Mouse (Mus musculus): ENCODE measurements around the gene Rnd3. TPM values are rescaled to one million over a fixed set of nuclear protein-coding genes. Genes with fewer than 3 reads are reported as not detected.

Gene Rnd3
- polyA plus RNA-seq, 1 experiment from 2014 or later = 12.1 TPM

DNA sequence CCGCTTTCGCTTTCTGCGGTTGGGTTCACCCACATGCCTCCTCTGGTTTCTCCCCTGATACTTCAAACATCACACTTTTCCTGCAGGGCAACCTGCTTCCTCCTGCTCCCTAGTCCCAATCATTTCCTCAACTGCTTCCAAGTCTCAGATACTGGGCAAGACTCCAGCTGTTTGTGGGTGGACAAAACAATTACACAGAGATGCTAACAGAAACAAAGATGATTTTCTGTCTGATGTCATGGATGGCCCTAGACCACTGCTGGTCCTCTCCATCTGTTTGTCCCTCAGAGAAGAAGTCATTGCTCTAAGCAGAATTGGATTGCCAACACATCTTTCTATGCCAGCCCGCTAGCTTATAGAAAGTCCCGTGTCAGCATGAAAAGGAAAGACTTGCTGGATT, 26.4 kb upstream of the Rnd3 start:
- ATAC-seq = no peak
- H3K36me3 ChIP-seq (replicated peaks; ENCODE audit: insufficient read depth, low read length) = no peaks in the 10 kb centered on the region
- H3K9me3 ChIP-seq (ENCODE audit: low read length) = no peaks in the 10 kb centered on the region
- TF ChIP-seq EP300 (IDR thresholded peaks at IDR 0.05; ENCODE audit: low read depth) (no peak), CTCF (IDR thresholded peaks at IDR 0.05; ENCODE audit: low read depth) (no peak)
- H3K4me3 ChIP-seq (ENCODE audit: low read depth, low read length) = no peak overlapping the region
- H3K4me1 ChIP-seq (ENCODE audit: insufficient read depth) = peaks cover 3% of the 10 kb centered on the region; the same call in 1 of the 2 replicates
- no peak overlapping the region for H3K27ac ChIP-seq (ENCODE audit: low read depth)
- H3K27me3 ChIP-seq (ENCODE audit: insufficient read depth, low read length) = no peaks in the 10 kb centered on the region
- DNase-seq = no peak
- H3K9ac ChIP-seq (replicated peaks) = no peak overlapping the region
- WGBS (ENCODE audit: insufficient replicate concordance) = 74% methylated on average over 5 of the region's 5 CpGs
- no peak overlapping the region for H3K4me2 ChIP-seq (ENCODE audit: low read depth, low read length)

DNA sequence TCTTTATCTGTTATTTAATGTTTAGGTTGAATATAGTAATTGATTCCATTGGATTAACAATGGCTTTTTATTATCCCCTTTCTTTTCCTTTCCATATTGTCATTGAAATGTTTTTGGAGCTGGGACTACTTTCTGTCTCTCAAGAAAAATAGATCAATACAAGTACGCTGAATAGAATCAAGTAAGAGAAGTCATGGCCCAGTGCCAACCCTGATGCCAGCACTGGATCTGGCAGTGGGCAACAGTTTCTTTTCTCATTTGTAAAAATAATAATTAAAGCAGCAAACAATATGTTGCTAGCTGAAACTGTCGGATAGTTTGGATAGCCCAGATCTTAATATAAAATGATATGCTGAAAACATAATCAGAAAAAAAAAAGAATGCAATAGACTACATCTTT, 12.2 kb upstream of the Rnd3 start:
- H3K9ac ChIP-seq (replicated peaks) = no peak overlapping the region
- H3K4me2 ChIP-seq (ENCODE audit: low read depth, low read length) = no peak overlapping the region
- DNase-seq (no peak), ATAC-seq (no peak)
- no peak overlapping the region for H3K4me3 ChIP-seq (ENCODE audit: low read depth, low read length)
- H3K27me3 ChIP-seq (ENCODE audit: insufficient read depth, low read length) = no peaks in the 10 kb centered on the region
- TF ChIP-seq EP300 (IDR thresholded peaks at IDR 0.05; ENCODE audit: low read depth) = no peak
- TF ChIP-seq CTCF (IDR thresholded peaks at IDR 0.05; ENCODE audit: low read depth) = no peak
- H3K27ac ChIP-seq (ENCODE audit: low read depth) = no peak overlapping the region
- no peaks in the 10 kb centered on the region for H3K36me3 ChIP-seq (replicated peaks; ENCODE audit: insufficient read depth, low read length)
- H3K4me1 ChIP-seq (ENCODE audit: insufficient read depth) = no peaks in the 10 kb centered on the region
- H3K9me3 ChIP-seq (ENCODE audit: low read length) = no peaks in the 10 kb centered on the region
- 77% methylated on average over 2 of the region's 2 CpGs for WGBS (ENCODE audit: insufficient replicate concordance)

DNA sequence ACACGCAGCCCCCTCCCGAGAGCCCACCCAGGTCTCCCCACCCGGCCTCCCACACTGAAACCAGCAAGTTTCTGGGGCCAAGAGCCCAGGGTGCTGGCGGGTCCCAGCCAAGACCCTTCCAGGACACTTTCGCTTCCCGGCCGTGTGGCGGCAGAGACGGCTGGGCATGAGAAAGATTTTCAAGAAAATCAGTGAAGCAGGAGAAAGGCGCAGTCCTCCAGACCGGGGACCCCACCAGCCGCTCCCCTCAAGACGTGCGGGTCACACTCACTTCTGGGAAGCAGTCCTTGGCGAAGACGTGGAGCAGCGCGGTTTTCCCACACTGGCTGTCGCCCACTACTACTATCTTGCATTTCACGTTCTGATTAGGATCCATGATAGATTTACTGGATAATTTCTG, 457 bp downstream of the Rnd3 start:
- peak overlapping the region; percentile 75 for H3K4me2 ChIP-seq (ENCODE audit: low read depth, low read length)
- H3K9ac ChIP-seq (replicated peaks) = peak overlapping the region; percentile 79
- H3K9me3 ChIP-seq (ENCODE audit: low read length) = no peaks in the 10 kb centered on the region
- peaks cover 10% of the 10 kb centered on the region; the same call in 1 of the 2 replicates for H3K4me1 ChIP-seq (ENCODE audit: insufficient read depth)
- under 1% methylated on average over 20 of the region's 20 CpGs for WGBS (ENCODE audit: insufficient replicate concordance)
- 0 out of 2 replicates have a peak, but pooled peaks cover 4% of the 10 kb centered on the region for H3K27me3 ChIP-seq (ENCODE audit: insufficient read depth, low read length)
- DNase-seq = peak; percentile 30
- peak overlapping the region; percentile 71 for H3K4me3 ChIP-seq (ENCODE audit: low read depth, low read length)
- ATAC-seq = no peak
- peak overlapping the region; percentile 90 for H3K27ac ChIP-seq (ENCODE audit: low read depth)
- H3K36me3 ChIP-seq (replicated peaks; ENCODE audit: insufficient read depth, low read length) = no peaks in the 10 kb centered on the region
- TF ChIP-seq CTCF (IDR thresholded peaks at IDR 0.05; ENCODE audit: low read depth) (no peak), EP300 (IDR thresholded peaks at IDR 0.05; ENCODE audit: low read depth) (no peak)

DNA sequence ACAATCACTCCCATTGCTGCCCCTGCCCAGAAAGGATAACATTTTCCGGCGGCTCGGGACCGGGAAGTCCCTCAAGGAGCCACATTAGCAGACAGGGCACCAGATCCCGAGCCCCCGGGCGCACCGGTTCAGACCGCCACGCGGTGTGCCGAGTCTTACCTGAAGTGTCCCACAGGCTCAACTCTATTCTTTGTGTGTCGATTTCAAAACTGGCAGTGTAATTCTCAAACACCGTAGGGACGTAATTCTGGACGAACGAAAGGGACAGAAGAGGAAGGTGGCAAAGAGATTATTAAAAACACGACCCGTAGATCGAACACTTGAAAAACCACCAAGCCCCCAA, 875 bp downstream of the Rnd3 start:
- WGBS (ENCODE audit: insufficient replicate concordance) = under 1% methylated on average over 20 of the region's 20 CpGs
- ATAC-seq = peak; percentile 40
- peak overlapping the region; percentile 90 for H3K27ac ChIP-seq (ENCODE audit: low read depth)

DNA sequence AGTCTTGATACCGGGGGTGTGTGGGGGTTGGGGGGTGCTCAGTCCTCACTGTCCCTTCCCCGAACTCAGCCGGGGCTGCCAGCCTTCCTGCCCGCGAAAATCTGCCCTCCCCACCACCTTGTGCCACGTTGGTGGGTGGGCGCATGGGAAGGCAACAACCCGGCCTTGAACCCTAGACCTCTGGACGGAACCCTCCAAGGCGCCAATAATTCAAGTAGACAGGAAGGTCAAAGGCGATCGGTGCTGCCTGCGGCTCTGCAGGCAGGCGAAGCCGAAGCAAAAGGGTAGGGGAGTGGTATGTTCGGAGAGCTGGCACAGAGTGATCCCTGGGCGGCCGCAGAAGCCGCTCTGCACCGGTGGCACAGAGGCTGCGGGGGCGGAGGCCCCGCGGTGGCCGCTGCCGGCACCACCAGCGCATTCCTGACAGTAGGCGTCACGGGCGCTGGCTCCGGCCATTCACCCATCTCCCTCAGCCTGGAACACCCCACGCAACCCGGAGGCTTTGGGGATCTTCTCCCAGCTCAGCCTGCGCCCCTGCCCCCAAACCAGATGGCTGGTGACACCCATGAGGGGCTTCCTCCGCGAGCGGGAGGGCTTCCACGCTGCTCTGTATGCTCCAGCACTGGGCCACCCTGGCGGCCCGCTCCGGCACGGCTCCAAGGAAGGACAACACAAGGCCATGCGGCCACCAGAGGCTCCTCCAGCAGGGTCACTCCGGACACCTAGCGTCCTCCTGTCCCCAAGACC, 1.4 kb downstream of the Rnd3 start:
- Histone ChIP-seq H3K9me3 (ENCODE audit: low read length) (no peaks in the 10 kb centered on the region), H3K27ac (ENCODE audit: low read depth) (peak overlapping the region; percentile 90), H3K9ac (replicated peaks) (peak overlapping the region; percentile 79), H3K4me2 (ENCODE audit: low read depth, low read length) (peak overlapping the region; percentile 75), H3K27me3 (ENCODE audit: insufficient read depth, low read length) (0 out of 2 replicates have a peak, but pooled peaks cover 4% of the 10 kb centered on the region), H3K4me1 (ENCODE audit: insufficient read depth) (peaks cover 10% of the 10 kb centered on the region; the same call in 1 of the 2 replicates), H3K4me3 (ENCODE audit: low read depth, low read length) (peak overlapping the region; percentile 71), H3K36me3 (replicated peaks; ENCODE audit: insufficient read depth, low read length) (no peaks in the 10 kb centered on the region)
- ATAC-seq (peak; percentile 81), DNase-seq (peak; percentile 73)
- 1% methylated on average over 34 of the region's 45 CpGs for WGBS (ENCODE audit: insufficient replicate concordance)
- TF ChIP-seq EP300 (IDR thresholded peaks at IDR 0.05; ENCODE audit: low read depth) (no peak), CTCF (IDR thresholded peaks at IDR 0.05; ENCODE audit: low read depth) (peak; percentile 54)

More for the DNA sequence above, 875 bp downstream of the Rnd3 start:
- DNase-seq = no peak
- no peak for TF ChIP-seq EP300 (IDR thresholded peaks at IDR 0.05; ENCODE audit: low read depth)
- no peak for TF ChIP-seq CTCF (IDR thresholded peaks at IDR 0.05; ENCODE audit: low read depth)
- peak overlapping the region; percentile 75 for H3K4me2 ChIP-seq (ENCODE audit: low read depth, low read length)
- H3K9ac ChIP-seq (replicated peaks) = peak overlapping the region; percentile 79
- 0 out of 2 replicates have a peak, but pooled peaks cover 4% of the 10 kb centered on the region for H3K27me3 ChIP-seq (ENCODE audit: insufficient read depth, low read length)
- H3K4me1 ChIP-seq (ENCODE audit: insufficient read depth) = peaks cover 10% of the 10 kb centered on the region; the same call in 1 of the 2 replicates
- no peaks in the 10 kb centered on the region for H3K9me3 ChIP-seq (ENCODE audit: low read length)
- peak overlapping the region; percentile 71 for H3K4me3 ChIP-seq (ENCODE audit: low read depth, low read length)
- H3K36me3 ChIP-seq (replicated peaks; ENCODE audit: insufficient read depth, low read length) = no peaks in the 10 kb centered on the region

DNA sequence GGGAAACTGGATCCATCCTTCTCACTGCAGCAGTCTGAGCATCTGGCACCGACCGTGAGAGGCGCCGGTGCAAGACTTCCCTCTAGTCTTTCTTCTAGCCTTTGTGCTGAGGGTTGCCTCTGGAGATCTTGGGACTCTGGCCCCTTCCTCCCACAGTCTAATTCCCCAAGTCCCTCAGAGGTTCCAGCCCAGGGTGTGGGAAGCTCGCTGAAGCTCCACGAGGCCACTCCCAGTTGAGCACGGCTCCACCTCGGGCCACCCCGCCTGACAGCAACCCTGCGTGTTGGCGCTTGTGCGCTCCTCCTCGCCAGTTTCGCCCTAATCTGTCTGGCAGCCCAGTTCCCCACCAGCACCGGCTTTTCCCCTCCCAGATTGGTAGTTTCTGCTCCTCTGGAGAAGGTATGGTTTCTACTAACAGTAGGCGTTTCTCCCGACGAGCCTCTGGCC, 2.0 kb downstream of the Rnd3 start:
- 0 out of 2 replicates have a peak, but pooled peaks cover 4% of the 10 kb centered on the region for H3K27me3 ChIP-seq (ENCODE audit: insufficient read depth, low read length)
- peak overlapping the region; percentile 79 for H3K9ac ChIP-seq (replicated peaks)
- peak overlapping the region; percentile 90 for H3K27ac ChIP-seq (ENCODE audit: low read depth)
- peak; percentile 58 for DNase-seq
- H3K4me3 ChIP-seq (ENCODE audit: low read depth, low read length) = peak overlapping the region; percentile 71
- peaks cover 10% of the 10 kb centered on the region; the same call in 1 of the 2 replicates for H3K4me1 ChIP-seq (ENCODE audit: insufficient read depth)
- H3K9me3 ChIP-seq (ENCODE audit: low read length) = no peaks in the 10 kb centered on the region
- peak; percentile 44 for ATAC-seq
- no peaks in the 10 kb centered on the region for H3K36me3 ChIP-seq (replicated peaks; ENCODE audit: insufficient read depth, low read length)
- peak overlapping the region; percentile 75 for H3K4me2 ChIP-seq (ENCODE audit: low read depth, low read length)
- WGBS (ENCODE audit: insufficient replicate concordance) = under 1% methylated on average over 18 of the region's 18 CpGs
- TF ChIP-seq EP300 (IDR thresholded peaks at IDR 0.05; ENCODE audit: low read depth) (no peak), CTCF (IDR thresholded peaks at IDR 0.05; ENCODE audit: low read depth) (no peak)

Measured in liver, postnatal 0 days (tissue).